Mouse (Mus musculus): ENCODE measurements around the gene Oosp1. TPM values are rescaled to one million over a fixed set of nuclear protein-coding genes. Genes with fewer than 3 reads are reported as not detected.

Oosp1 gene
- total RNA-seq, 4 experiments from 2014 or later: not detected

DNA sequence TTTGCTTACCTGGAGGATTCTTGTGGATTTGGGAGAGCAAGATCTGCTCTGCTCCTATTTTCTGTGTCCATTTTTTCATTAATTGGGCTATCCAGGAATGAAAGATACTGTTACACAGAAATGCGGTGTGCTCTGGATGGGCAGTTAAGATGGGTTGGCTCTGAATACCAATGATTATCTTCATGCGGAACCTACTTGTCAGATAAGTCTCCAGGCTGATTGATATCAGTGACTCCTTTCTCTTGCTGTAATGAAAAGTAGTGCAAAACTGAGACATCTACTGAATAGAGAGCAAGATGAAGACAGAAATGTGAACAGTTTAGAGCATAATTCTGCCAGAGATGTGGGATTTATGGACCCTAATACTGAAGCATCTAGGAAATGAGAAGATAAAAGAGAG, 67.4 kb downstream of the Oosp1 start, which contains the start of gene Ms4a2:
Gene Ms4a2 (minus strand): TSS at position 169 of the 400 bp plus-strand sequence.
- no peak for DNase-seq (ENCODE audit: low spot score in 2 of 2)

DNA sequence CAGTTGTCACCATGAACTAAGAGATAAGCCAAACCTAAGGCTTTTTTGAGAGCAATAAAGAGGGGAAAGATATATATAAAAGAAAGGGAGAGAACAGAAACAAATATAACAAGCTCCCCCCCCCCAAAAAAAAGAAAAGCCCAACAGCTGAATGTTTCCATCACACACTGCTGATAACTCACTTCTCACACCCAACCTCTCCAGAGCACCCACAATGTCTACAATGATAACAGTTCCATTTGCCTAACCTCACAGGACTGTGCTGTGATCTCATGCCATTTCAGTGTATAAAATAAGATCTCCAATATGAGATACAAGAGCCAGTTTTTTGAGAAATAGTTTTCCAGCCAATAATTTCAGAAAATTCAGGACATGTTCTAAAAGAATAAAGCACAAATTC, 73.0 kb downstream of the Oosp1 start:
- DNase-seq (ENCODE audit: low spot score in 2 of 2): no peak

Other genes with a start within 250 kb of the Oosp1 start
- 1 to 10 TPM in 1 of 4 experiments, not detected in 3; 1.4 TPM for gene Ms4a4b, start 247.6 kb downstream of the Oosp1 start, total RNA-seq (2022)
- gene Ms4a6c, start 221.8 kb downstream of the Oosp1 start, total RNA-seq (2022): 1 to 10 TPM in 3 of 4 experiments, under 1 TPM in 1; 0.78 to 2.2 (median 1.3) TPM
- gene Gm8369, start 205.2 kb downstream of the Oosp1 start, total RNA-seq (2022): 1 to 10 TPM in 1 of 4 experiments, under 1 TPM in 3; 0.28 to 1.3 (median 0.65) TPM
- gene Ms4a6b, start 174.6 kb downstream of the Oosp1 start, total RNA-seq (2022): 1 to 10 TPM in 2 of 4 experiments, under 1 TPM in 2; 0.57 to 3.3 (median 1.3) TPM
- not detected for gene Ms4a4d, start 154.3 kb downstream of the Oosp1 start, total RNA-seq (2022)
- 1 to 10 TPM in 3 of 4 experiments, under 1 TPM in 1; 0.98 to 2.5 (median 2.3) TPM for gene Ms4a6d, start 86.3 kb downstream of the Oosp1 start, total RNA-seq (2022)
- gene Ms4a2, start 67.4 kb downstream of the Oosp1 start, total RNA-seq (2022): under 1 TPM in 1 of 4 experiments, not detected in 3; 0.40 TPM
- not detected for gene Ms4a3, start 50.3 kb downstream of the Oosp1 start, total RNA-seq (2022)
- gene Oosp2, start 30.6 kb downstream of the Oosp1 start, total RNA-seq (2022): not detected
- not detected for gene Oosp3, start 5.9 kb upstream of the Oosp1 start, total RNA-seq (2022)
- not detected for gene Gif, start 56.4 kb upstream of the Oosp1 start, total RNA-seq (2022)
- gene Mrpl16, start 79.2 kb upstream of the Oosp1 start, total RNA-seq (2022): 10 to 100 TPM; 36.1 to 45.6 (median 42.7) TPM
- gene Stx3, start 128.3 kb upstream of the Oosp1 start, total RNA-seq (2022): 10 to 100 TPM; 27.7 to 33.8 (median 29.7) TPM
- gene Olfr1417, start 148.1 kb upstream of the Oosp1 start, total RNA-seq (2022): not detected
- gene Olfr1418, start 169.9 kb upstream of the Oosp1 start, total RNA-seq (2022): not detected
- under 1 TPM in 1 of 4 experiments, not detected in 3; 0.13 TPM for gene Olfr1419, start 184.0 kb upstream of the Oosp1 start, total RNA-seq (2022)
- gene Olfr1420, start 195.4 kb upstream of the Oosp1 start, total RNA-seq (2022): not detected
- gene Patl1, start 221.2 kb upstream of the Oosp1 start, total RNA-seq (2022): 10 to 100 TPM; 19.4 to 22.9 (median 21.1) TPM

Data from left cerebral cortex, adult 8-10 months (tissue).